Mouse (Mus musculus): ENCODE measurements around the gene Iqck. TPM values are rescaled to one million over a fixed set of nuclear protein-coding genes. Genes with fewer than 3 reads are reported as not detected.

Iqck gene
- under 1 TPM; 0.13 to 0.16 TPM for total RNA-seq (2021)
- long read RNA-seq, experiment 1, partial matches to known transcripts = 0 of 2 reads
- long read RNA-seq, experiment 1, other reads (novel, unspliced or antisense) = 2 of 2 reads
- long read RNA-seq, experiment 2 = 0 reads

DNA sequence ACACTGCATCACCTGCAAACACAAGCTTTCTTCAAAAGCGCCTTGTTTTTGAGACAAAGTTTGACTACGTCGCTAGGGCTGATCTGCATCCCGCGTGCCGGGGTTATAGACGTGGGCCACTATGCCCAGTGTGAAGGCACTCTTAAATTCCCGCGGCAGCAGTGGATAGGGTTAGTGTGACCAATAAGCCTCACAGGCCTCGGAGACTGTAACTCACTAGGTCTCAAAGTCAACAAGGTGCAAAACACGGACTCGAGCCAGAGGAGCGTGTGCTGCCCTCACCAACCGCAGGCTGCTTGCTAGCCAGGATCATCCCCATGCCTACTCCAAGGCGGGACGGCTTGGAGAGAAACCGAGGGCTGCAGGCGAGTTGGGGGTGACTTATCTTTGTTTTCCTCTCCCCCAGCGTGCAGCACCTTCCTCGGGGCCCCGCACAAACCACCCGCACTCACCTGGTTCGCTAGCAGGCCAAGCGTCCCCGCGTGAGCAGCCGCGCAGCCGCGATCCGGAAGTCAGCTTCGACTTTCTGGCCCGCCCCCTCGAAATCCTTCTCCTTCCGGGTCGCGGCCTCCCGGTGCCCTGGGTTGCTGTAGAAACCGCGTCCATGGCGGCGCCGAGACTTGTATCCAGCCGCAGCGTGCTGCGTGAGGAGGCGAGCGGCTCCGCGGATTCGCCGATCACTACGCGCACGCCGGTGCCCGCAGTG is at the start of gene Iqck:
Gene Iqck, plus strand, starts transcription at position 582 of the 706 bp plus-strand sequence.
- DNase-seq = peak; percentile 87

DNA sequence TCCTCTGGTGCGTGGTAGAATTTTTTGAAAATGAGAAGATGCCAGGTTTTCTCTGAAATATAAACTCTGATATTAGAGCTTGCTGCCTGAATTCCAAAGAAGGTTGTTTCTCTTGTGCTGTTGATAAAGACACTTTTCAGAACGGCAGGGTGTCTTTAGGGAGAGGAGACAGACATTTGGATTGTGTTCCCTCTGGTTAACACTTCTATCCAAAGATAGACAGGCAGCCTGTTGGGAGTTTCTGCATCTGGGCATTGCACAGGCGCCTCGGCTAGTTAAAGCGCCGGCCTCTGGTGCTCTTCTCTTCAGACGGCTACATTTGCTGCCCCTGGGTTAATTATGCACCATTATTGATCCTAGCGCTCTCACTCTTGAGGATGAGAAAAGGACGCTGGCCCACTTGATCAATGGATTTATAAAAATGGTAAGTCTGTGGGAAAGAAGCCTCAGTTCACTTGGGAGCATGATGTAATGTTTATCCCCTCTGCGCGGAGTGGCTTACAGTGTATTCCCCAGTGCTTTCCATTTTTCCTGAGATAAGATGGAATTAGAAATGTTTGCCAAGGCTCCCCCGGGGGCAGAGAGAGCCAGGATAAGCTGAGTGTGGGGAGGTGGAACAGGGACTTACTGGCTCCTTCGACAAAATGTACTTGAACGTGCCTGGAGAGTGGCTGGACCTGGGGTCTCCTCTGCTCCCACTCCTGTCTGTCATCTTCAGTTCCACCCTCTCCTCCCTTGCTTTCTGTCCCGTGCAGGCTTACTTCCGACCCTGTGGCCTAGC is 48.7 kb upstream of the Iqck start:
- no peak for DNase-seq

DNA sequence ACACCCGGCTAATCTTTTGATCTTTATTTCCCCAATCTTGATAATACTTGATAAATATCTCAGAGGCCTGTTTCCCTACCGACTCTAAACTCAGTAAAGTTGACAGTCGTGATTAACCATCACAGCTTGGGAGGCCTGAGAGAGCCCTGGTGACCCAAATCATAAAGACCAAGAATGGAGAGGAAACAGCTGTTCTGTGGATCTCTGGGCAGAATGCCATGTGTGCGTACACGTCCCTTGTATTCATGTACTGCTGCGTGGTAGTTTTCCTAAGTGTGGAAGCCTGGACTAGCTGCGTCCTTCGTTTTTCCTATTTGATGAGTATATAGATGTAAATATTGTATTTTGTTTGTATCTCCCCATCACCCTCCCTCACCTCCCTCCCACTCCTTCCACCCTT is 47.7 kb upstream of the Iqck start:
- no peak for DNase-seq

GRCm38 (mm10) chr7:118811407-118812106 is 44.0 kb upstream of the Iqck start:
- no peak for DNase-seq

GRCm38 (mm10) chr7:118813592-118813991 is 42.0 kb upstream of the Iqck start:
- no peak for DNase-seq

DNA sequence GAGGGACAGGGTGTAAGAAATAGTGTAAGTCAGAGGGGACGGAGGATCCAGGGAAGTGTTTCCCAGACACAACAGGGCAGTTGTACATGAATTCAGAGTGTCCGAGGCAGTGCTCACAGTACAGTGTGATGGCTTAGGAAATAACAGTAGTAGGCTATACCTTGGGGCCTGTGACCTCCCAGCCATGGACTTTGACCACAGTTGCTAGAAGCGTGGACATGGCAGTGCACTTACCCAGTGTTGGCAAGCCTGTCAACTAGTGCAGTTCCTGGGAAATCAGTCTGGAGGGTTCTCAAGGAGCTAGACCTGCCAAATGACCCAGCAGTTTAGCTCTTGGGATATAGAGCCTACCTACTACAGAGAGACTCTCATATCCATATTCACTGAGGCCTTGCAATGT is 39.3 kb upstream of the Iqck start:
- DNase-seq = no peak

DNA sequence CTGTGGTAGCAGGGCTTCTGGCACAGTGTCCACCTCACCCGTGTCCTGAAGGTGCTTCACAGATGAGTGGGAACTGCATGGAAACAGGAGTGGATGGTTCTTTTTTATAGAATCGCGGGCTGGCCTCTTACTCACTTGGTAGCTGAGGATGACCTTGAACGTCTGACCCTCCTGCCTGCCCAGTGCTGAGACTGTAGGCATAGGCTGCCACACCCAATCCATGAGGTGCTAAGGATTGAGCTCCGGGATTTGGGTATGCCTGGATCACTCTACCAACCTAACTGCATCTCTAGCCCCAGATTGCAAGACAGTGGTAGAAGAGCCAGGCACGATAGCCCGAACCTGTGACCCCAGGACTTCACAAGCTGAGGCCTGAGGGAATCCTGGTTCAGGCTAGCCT is 37.8 kb upstream of the Iqck start:
- DNase-seq = no peak

DNA sequence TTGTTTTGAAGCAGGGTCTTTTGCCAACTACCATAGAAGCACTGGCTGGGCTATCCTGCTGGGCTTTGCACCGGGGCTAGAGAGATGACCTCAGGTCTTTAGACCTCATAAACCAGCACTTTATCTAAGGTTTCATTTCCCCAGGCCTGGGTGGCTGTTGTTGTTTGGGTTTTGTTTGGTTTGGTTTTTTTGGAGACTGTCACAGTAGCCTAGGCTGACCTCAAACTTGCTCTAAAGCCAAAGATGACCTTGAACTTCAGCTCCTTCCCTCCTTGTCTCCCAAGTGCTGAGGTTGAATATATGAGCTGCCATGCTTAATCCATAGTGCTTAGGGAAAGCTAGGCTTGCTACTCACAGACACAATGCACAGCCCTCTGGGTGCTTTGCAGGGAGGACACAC is 35.9 kb upstream of the Iqck start:
- no peak for DNase-seq

DNA sequence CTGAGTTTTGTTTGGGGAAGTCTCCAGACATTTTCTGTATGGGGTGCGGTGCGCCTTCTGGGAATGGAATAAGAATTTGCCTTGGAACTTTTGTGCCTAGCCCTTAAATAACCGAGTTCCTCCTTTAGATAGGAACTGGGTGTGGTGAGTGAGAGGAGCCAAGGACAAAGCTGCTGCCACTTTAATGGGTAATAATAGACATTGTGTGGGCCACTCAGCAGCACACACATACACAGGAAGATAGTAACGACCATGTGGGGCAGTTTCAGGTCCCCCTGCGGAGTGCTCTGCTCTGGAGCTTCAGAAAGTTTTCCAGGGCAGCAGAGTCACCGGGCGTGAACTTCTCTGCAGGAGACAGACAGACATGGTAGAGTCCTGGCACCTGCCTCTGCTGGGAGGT is 34.2 kb upstream of the Iqck start:
- peak; percentile 36 for DNase-seq

DNA sequence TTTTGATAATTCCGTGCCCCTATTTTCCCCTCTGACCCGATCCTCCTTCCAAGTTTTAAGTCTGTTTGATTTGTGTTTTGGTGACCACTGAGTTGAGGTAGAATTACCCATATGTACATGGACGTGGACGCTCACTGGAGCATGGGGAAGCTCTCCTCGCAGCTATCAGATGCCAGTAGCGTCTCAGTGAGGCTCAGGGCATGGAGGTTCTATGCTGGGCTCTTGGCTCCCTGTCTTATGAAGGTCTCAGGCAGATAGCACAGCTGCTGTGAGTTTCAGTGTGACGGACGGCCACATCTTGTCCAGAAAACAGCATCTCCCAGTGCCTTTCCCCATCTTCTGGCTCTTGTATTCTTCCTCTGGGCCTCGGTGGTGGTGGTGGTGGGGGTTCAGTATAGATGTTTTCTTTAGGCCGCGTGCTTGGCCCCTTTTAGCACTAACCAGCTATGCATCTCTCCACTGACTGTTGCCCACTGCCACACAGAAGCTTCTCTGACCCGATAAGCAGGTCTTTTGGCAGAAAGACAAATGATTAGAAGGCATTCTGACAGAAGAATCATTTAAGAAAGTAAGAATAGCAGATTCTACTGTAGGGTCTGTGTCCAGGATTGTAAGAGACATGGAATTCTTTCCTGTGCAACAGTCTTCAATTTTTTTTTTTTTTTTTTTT is 33.5 kb upstream of the Iqck start:
- no peak for DNase-seq

DNA sequence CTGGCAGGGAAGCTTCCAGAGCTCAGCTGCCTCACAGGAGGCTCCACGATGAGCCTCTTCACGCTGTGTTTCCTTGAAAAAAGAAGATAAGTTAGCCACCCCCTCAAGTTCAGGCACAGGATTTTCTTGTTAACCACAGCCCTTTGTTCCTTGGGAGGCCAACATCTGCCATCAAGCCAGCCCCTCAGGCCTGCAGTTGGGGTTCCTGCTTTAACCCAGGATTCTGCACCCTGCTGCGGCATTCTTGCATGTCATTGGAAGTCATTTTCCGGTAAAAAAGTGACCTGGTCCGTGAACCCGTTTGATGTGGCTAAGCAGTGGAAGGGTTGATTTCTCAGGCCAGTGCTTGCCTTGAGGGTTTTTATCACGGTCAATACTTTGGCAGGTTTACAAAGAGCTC is 31.1 kb upstream of the Iqck start:
- no peak for DNase-seq

DNA sequence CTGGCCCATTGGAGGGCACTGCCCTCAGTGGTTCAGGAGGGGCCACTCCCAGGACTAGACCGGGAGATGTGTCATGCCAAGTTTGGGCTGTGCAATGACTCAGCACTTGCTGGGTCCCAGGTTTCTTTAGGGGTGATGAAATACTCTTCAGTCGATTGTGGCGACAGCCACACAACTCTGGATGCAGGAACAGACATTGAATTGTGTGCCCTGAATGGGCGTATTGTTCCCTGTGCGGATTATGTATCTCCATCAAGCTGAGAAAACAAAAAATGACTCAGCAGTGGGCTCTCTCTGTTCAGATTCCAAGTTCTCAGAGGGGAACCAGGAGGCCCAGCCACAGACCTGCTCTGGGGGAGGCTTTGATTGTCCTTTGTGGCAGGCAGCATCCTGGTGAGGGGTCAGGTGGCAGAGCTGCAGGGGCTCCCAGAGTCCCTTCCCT is 27.6 kb upstream of the Iqck start:
- no peak for DNase-seq

GRCm38 (mm10) chr7:118837901-118838300 is 17.7 kb upstream of the Iqck start:
- no peak for DNase-seq

DNA sequence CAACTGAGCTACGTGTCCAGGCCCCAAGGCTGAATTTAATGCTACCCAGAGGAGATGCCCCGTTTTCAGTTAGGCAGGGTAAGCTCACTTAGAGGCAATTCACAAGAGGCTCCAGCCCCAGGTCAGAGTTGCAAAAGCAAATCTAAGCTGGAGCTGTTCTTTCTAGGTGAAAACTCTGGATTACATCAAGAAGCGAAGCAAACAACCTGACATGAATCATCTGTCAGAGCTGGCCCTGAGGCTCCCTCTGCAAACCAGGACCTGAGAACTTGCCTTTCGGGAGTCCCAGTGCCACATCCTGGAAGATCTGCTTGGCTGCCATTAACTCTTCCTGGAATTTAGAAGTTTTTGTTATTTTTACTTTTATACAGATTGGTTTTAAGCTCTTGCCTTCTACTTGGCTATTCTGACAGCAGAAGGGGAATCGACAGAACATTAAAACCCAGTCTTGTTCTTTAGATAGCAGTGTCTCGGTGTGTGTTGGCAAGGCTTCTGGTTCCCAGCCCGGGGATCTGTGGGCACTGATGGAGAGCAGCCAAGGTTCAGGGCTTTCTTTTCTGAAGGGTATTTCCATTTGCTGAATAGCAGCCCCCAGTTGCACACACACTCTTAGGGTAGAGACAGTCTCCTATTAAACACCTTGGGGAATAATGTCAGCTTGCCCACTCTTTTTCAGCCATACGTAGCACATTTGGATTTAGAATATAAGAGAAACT is 14.4 kb upstream of the Iqck start:
- no peak for DNase-seq

DNA sequence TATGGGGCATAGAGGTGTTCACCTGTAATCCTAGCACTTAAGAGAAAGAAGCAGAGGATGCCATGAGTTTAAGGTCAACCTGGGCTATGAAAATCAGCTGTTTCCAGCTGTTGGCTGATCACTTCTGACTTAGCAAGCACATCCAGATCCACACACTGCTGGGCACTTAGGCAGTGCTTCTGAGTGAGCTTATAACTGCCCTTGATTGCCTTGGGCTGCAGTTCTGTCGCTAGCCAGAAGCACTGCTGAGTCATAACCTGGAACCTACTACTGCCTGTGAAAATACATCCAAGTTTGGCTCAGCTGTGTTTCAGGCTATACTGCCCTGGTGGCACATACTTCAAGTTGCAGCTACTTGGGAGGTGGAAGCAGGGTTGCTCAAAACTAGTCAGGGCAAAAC is 13.8 kb upstream of the Iqck start:
- DNase-seq = peak; percentile 24

DNA sequence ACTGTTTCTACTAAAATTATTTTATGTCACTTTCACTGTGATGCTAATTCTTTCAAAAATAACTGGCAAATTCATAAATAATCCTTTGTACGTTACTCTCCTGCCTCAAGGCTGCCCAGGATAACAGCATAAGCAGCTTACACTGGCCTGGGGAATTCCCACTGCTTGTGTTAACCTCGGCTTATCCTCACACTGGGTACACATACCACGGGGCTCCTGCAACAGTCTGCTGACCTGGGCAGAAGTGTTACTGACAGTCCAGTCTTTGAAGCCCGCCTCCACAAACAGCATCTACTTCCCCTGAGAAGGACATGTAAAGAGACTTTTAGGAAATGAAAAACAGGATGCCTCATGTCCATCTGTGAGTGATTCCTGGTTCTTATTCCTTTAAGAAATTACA is 12.6 kb upstream of the Iqck start:
- no peak for DNase-seq

DNA sequence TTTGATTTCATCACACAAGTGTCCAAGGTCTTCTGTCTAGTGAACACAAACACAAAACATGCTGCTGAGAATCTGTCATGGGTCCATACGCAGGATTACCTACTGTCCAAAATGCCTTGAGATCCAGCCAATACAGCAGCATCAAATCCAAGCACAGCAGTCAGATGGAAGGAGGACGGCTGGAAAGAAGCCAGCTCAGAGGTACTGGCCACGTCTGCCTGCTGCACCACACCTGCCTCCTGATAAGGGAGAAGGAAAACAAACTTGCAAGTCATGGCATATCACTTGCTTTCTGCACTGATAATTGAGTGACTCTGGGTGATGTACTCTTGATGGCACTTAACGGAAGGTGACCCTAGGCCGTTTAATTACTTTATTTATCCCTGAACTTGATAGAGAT is 10.4 kb upstream of the Iqck start:
- DNase-seq = no peak

DNA sequence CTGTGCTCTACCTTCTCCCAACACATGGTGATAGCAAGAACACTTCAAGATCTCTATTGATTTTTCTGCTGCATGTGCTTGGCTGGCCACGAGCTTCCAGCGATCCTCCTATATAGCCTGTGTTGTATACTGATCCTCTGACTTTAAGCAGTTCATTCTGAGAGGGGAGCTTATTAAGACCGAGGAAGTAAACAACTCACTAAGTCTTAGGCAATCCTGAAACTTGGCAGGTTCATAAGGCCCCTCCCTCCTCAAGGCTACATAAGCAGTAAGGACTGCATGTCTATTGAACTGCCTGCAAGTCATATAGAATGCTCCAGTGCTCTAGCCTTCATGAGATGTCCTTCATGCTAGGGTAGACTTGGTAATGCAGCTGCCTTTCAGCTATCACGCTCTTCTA is 9.2 kb upstream of the Iqck start:
- no peak for DNase-seq

GRCm38 (mm10) chr7:118848796-118849195 is 6.8 kb upstream of the Iqck start:
- DNase-seq = no peak

GRCm38 (mm10) chr7:118849543-118850250 is 5.9 kb upstream of the Iqck start:
- no peak for DNase-seq

- DNase-seq = peak; percentile 27
Observed at GRCm38 (mm10) chr7:118850676-118851290, 4.8 kb upstream of the Iqck start.
